Mouse (Mus musculus): ENCODE data around the gene Gm45713.
"Not testable (repeated sequence)": the region's sequence is repeated elsewhere in the genome, so short reads cannot be mapped to it uniquely, and the experiment has no call there.

Gm45713 gene

GRCm38 (mm10) chr7:45144368-45145174 lies 8.5 kb upstream of the Gm45713 start:
- DNase-seq (ENCODE audit: low read depth, low spot score) = no peak

- no peak for DNase-seq (ENCODE audit: low read depth, low spot score)
These were observed 5.9 kb upstream of the Gm45713 start for GRCm38 (mm10) chr7:45141914-45142313.

GRCm38 (mm10) chr7:45141319-45141718 lies 5.3 kb upstream of the Gm45713 start:
- DNase-seq (ENCODE audit: low read depth, low spot score) = no peak

- DNase-seq (ENCODE audit: low read depth, low spot score) = no peak
These were observed 4.1 kb upstream of the Gm45713 start for GRCm38 (mm10) chr7:45139904-45140723.

- DNase-seq (ENCODE audit: low read depth, low spot score) = no peak
These were observed 2.4 kb upstream of the Gm45713 start for GRCm38 (mm10) chr7:45138403-45138802.

GRCm38 (mm10) chr7:45137171-45138006 lies 1.4 kb upstream of the Gm45713 start:
- DNase-seq (ENCODE audit: low read depth, low spot score) = peak; percentile 73

GRCm38 (mm10) chr7:45135370-45135769 lies 661 bp downstream of the Gm45713 start:
- peak; percentile 59 for DNase-seq (ENCODE audit: low read depth, low spot score)

GRCm38 (mm10) chr7:45134544-45135026 lies 1.4 kb downstream of the Gm45713 start:
- DNase-seq (ENCODE audit: low read depth, low spot score) = peak; percentile 82

GRCm38 (mm10) chr7:45133446-45134159 lies 2.4 kb downstream of the Gm45713 start:
- DNase-seq (ENCODE audit: low read depth, low spot score) = no peak

- DNase-seq (ENCODE audit: low read depth, low spot score) = no peak
These were observed 4.2 kb downstream of the Gm45713 start for GRCm38 (mm10) chr7:45131850-45132249.

- DNase-seq (ENCODE audit: low read depth, low spot score) = no peak
These were observed 6.1 kb downstream of the Gm45713 start for GRCm38 (mm10) chr7:45129776-45130512.

- no peak for DNase-seq (ENCODE audit: low read depth, low spot score)
These were observed 6.7 kb downstream of the Gm45713 start for GRCm38 (mm10) chr7:45129318-45129717.

- peak; percentile 100 for DNase-seq (ENCODE audit: low read depth, low spot score)
These were observed 7.3 kb downstream of the Gm45713 start, which contains the start of gene Rpl13a for GRCm38 (mm10) chr7:45128624-45129246. TSS of gene Rpl13a (minus strand) at chr7:45128761.

GRCm38 (mm10) chr7:45127700-45128224 lies 8.3 kb downstream of the Gm45713 start:
- peak; percentile 20 for DNase-seq (ENCODE audit: low read depth, low spot score)

DNA sequence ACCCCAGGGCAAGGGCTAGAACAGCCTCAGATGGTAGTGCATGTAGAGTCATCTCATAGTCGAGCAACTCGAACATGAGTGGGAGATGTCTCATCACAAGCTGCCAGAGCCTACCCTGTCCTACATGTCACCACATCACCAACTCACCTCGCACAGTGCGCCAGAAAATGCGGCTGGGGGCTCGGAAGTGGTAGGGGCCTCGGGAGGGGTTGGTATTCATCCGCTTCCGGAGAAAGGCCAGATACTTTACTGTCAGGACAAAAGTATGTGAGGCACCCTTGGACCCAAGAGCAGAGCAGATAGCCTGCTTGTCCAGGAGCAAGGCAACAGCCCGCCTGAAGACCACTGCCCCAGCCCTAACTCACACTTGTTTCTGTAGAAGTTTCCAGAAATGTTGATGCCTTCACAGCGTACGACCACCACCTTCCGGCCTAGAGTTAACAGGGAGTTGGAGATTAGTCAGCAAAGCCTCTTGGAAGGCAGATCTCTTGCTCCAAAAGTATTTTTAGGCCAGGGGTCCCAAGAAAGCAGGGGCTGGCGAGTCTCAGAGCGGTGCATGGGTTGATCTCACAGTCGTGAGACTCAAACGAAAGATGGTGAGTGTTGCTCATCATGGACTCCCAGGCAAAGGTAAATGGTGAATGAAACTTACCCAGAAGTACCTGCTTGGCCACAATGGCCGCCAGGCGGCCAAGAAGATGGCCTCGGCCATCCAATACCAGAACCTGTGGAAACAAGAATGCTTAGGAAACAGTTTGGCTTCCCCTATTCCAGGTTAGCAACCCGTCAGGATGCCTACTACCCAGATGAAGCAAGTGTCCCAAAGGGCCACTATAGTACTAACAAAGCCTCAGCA lies 9.0 kb downstream of the Gm45713 start:
- peak; percentile 52 for DNase-seq (ENCODE audit: low read depth, low spot score)

DNA sequence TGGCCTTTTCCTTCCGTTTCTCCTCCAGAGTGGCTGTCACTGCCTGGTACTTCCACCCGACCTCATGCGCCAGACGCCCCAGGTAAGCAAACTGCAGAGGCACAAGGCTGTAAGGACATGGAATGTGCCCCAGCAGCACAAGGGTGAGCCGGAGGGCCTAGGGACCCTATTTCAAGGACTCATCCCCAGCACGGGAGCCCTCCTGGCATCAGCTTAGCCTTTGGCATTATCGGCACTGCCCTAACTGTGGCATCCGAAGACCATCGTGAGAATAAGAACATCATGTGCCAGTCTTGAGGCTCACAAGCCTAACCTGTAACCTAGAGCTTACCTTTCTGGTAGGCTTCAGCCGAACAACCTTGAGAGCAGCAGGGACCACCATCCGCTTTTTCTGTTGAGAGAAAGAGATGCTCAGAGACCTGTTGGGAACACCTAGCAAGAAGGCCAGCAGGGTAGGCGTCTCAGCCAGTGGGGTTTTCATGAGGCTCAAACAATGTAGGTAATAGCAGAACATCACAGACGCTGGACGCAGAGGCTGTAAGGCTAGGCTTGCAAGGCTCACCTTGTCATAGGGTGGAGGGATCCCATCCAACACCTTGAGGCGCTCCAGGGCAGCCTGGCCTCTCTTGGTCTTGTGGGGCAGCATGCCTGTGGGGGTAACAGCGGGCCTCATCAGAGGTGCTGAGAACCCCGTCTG lies 9.7 kb downstream of the Gm45713 start:
- no peak for DNase-seq (ENCODE audit: low read depth, low spot score)

DNA sequence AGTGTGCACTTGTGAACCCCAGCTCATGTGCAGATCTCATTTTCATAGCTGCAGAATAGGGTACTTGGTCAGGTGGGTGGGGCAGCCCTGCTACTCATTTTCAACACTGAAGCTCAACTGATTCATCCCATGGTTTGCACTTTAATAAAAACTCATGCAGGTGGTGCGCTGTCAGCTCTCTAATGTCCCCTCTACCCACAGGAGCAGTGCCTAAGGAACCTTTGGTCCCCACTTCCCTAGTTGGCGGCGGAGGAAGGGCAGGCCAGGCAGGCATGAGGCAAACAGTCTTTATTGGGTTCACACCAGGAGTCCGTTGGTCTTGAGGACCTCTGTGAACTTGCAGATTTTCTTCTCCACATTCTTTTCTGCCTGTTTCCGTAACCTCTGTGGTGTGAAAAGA lies 10.4 kb downstream of the Gm45713 start:
- DNase-seq (ENCODE audit: low read depth, low spot score) = not testable (repeated sequence)

DNA sequence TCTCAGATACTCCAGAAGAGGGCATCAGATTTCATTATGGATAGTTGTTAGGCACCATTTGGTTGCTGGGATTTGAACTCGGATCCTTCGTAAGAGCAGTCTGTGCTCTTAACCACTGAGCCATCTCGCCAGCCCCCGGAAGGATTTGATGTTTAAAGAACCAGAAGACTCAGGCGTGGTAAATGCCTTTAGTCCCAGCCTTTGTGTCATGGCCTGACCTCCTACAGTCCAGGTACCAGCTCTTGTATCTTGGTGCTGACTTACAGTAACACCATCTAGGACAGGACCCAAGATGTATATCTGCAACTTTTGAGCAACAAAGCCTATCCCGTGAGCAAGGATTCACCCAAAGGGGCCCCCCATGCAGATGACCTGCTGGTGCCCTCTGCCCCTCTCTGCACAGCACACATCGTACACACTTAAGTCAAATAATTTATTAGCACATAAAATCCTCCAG lies 10.9 kb downstream of the Gm45713 start:
- peak; percentile 69 for DNase-seq (ENCODE audit: low read depth, low spot score)
